Mouse (Mus musculus): ENCODE data around the gene Gm43518.

Gene Gm43518

GRCm38 (mm10) chr5:123957213-123957612 lies 30.0 kb downstream of the Gm43518 start:
- DNase-seq (ENCODE audit: low read depth, low spot score), result no peak
- Histone ChIP-seq H3K36me3 (ENCODE audit: control insufficient read depth, insufficient read depth, low read length, poor library complexity, severe bottlenecking) (no peaks in the 10 kb centered on the region), H3K27me3 (ENCODE audit: control insufficient read depth, insufficient read depth, low read length, poor library complexity, severe bottlenecking) (no peaks in the 10 kb centered on the region)

GRCm38 (mm10) chr5:123959018-123959417 lies 31.8 kb downstream of the Gm43518 start:
- no peaks in the 10 kb centered on the region for H3K27me3 ChIP-seq (ENCODE audit: control insufficient read depth, insufficient read depth, low read length, poor library complexity, severe bottlenecking)
- H3K36me3 ChIP-seq (ENCODE audit: control insufficient read depth, insufficient read depth, low read length, poor library complexity, severe bottlenecking), result no peaks in the 10 kb centered on the region
- no peak for DNase-seq (ENCODE audit: low read depth, low spot score)

- Histone ChIP-seq H3K36me3 (ENCODE audit: control insufficient read depth, insufficient read depth, low read length, poor library complexity, severe bottlenecking) (no peaks in the 10 kb centered on the region), H3K27me3 (ENCODE audit: control insufficient read depth, insufficient read depth, low read length, poor library complexity, severe bottlenecking) (no peaks in the 10 kb centered on the region)
- DNase-seq (ENCODE audit: low read depth, low spot score), result no peak
These were observed 32.9 kb downstream of the Gm43518 start for GRCm38 (mm10) chr5:123960129-123960528.

GRCm38 (mm10) chr5:123961046-123961445 lies 33.8 kb downstream of the Gm43518 start:
- Histone ChIP-seq H3K27me3 (ENCODE audit: control insufficient read depth, insufficient read depth, low read length, poor library complexity, severe bottlenecking) (no peaks in the 10 kb centered on the region), H3K36me3 (ENCODE audit: control insufficient read depth, insufficient read depth, low read length, poor library complexity, severe bottlenecking) (no peaks in the 10 kb centered on the region)
- no peak for DNase-seq (ENCODE audit: low read depth, low spot score)

- Histone ChIP-seq H3K36me3 (ENCODE audit: control insufficient read depth, insufficient read depth, low read length, poor library complexity, severe bottlenecking) (no peaks in the 10 kb centered on the region), H3K27me3 (ENCODE audit: control insufficient read depth, insufficient read depth, low read length, poor library complexity, severe bottlenecking) (no peaks in the 10 kb centered on the region)
- no peak for DNase-seq (ENCODE audit: low read depth, low spot score)
These were observed 37.0 kb downstream of the Gm43518 start for GRCm38 (mm10) chr5:123964208-123964607.

- H3K27me3 ChIP-seq (ENCODE audit: control insufficient read depth, insufficient read depth, low read length, poor library complexity, severe bottlenecking), result no peaks in the 10 kb centered on the region
- no peak for DNase-seq (ENCODE audit: low read depth, low spot score)
- no peaks in the 10 kb centered on the region for H3K36me3 ChIP-seq (ENCODE audit: control insufficient read depth, insufficient read depth, low read length, poor library complexity, severe bottlenecking)
These were observed 39.5 kb downstream of the Gm43518 start for GRCm38 (mm10) chr5:123966759-123967158.

GRCm38 (mm10) chr5:123968468-123968867 lies 41.2 kb downstream of the Gm43518 start:
- DNase-seq (ENCODE audit: low read depth, low spot score), result no peak
- no peaks in the 10 kb centered on the region for H3K27me3 ChIP-seq (ENCODE audit: control insufficient read depth, insufficient read depth, low read length, poor library complexity, severe bottlenecking)
- H3K36me3 ChIP-seq (ENCODE audit: control insufficient read depth, insufficient read depth, low read length, poor library complexity, severe bottlenecking), result no peaks in the 10 kb centered on the region

- no peak for DNase-seq (ENCODE audit: low read depth, low spot score)
- Histone ChIP-seq H3K27me3 (ENCODE audit: control insufficient read depth, insufficient read depth, low read length, poor library complexity, severe bottlenecking) (no peaks in the 10 kb centered on the region), H3K36me3 (ENCODE audit: control insufficient read depth, insufficient read depth, low read length, poor library complexity, severe bottlenecking) (no peaks in the 10 kb centered on the region)
These were observed 42.0 kb downstream of the Gm43518 start for GRCm38 (mm10) chr5:123969216-123969615.

- H3K36me3 ChIP-seq (ENCODE audit: control insufficient read depth, insufficient read depth, low read length, poor library complexity, severe bottlenecking), result no peaks in the 10 kb centered on the region
- DNase-seq (ENCODE audit: low read depth, low spot score), result no peak
- H3K27me3 ChIP-seq (ENCODE audit: control insufficient read depth, insufficient read depth, low read length, poor library complexity, severe bottlenecking), result no peaks in the 10 kb centered on the region
These were observed 43.4 kb downstream of the Gm43518 start for GRCm38 (mm10) chr5:123970576-123970975.

GRCm38 (mm10) chr5:123972453-123972852 lies 45.2 kb downstream of the Gm43518 start:
- H3K27me3 ChIP-seq (ENCODE audit: control insufficient read depth, insufficient read depth, low read length, poor library complexity, severe bottlenecking), result no peaks in the 10 kb centered on the region
- H3K36me3 ChIP-seq (ENCODE audit: control insufficient read depth, insufficient read depth, low read length, poor library complexity, severe bottlenecking), result no peaks in the 10 kb centered on the region
- DNase-seq (ENCODE audit: low read depth, low spot score), result no peak

GRCm38 (mm10) chr5:123973299-123974178 lies 46.3 kb downstream of the Gm43518 start, which contains the start of gene Hip1r:
Gene Hip1r, plus strand, starts transcription at chr5:123973628.
- peak; percentile 94 for DNase-seq (ENCODE audit: low read depth, low spot score)
- no peaks in the 10 kb centered on the region for H3K36me3 ChIP-seq (ENCODE audit: control insufficient read depth, insufficient read depth, low read length, poor library complexity, severe bottlenecking)

GRCm38 (mm10) chr5:123974179-123974485 lies 46.9 kb downstream of the Gm43518 start:
- no peaks in the 10 kb centered on the region for H3K27me3 ChIP-seq (ENCODE audit: control insufficient read depth, insufficient read depth, low read length, poor library complexity, severe bottlenecking)
- DNase-seq (ENCODE audit: low read depth, low spot score), result peak; percentile 58
- no peaks in the 10 kb centered on the region for H3K36me3 ChIP-seq (ENCODE audit: control insufficient read depth, insufficient read depth, low read length, poor library complexity, severe bottlenecking)

More at GRCm38 (mm10) chr5:123973299-123974178, 46.3 kb downstream of the Gm43518 start, which contains the start of gene Hip1r:
- no peaks in the 10 kb centered on the region for H3K27me3 ChIP-seq (ENCODE audit: control insufficient read depth, insufficient read depth, low read length, poor library complexity, severe bottlenecking)

GRCm38 (mm10) chr5:123974616-123975111 lies 47.4 kb downstream of the Gm43518 start:
- Histone ChIP-seq H3K36me3 (ENCODE audit: control insufficient read depth, insufficient read depth, low read length, poor library complexity, severe bottlenecking) (no peaks in the 10 kb centered on the region), H3K27me3 (ENCODE audit: control insufficient read depth, insufficient read depth, low read length, poor library complexity, severe bottlenecking) (no peaks in the 10 kb centered on the region)
- peak; percentile 93 for DNase-seq (ENCODE audit: low read depth, low spot score)

GRCm38 (mm10) chr5:123975668-123976180 lies 48.5 kb downstream of the Gm43518 start:
- no peak for DNase-seq (ENCODE audit: low read depth, low spot score)

GRCm38 (mm10) chr5:123977231-123977630 lies 50.0 kb downstream of the Gm43518 start:
- Histone ChIP-seq H3K27me3 (ENCODE audit: control insufficient read depth, insufficient read depth, low read length, poor library complexity, severe bottlenecking) (no peaks in the 10 kb centered on the region), H3K36me3 (ENCODE audit: control insufficient read depth, insufficient read depth, low read length, poor library complexity, severe bottlenecking) (no peaks in the 10 kb centered on the region)
- no peak for DNase-seq (ENCODE audit: low read depth, low spot score)

More at GRCm38 (mm10) chr5:123975668-123976180, 48.5 kb downstream of the Gm43518 start:
- Histone ChIP-seq H3K27me3 (ENCODE audit: control insufficient read depth, insufficient read depth, low read length, poor library complexity, severe bottlenecking) (no peaks in the 10 kb centered on the region), H3K36me3 (ENCODE audit: control insufficient read depth, insufficient read depth, low read length, poor library complexity, severe bottlenecking) (no peaks in the 10 kb centered on the region)
